Mouse (Mus musculus) layer of hippocampus, adult 8-10 months (tissue): ENCODE measurements around the gene Pcdh7. TPM values are rescaled to one million over a fixed set of nuclear protein-coding genes. Genes with fewer than 3 reads are reported as not detected.

Experiments
- DNase-seq, 2 experiments: peaks; one replicate each; pipeline ENCODE4 v3.0.0; 2022; ENCODE audit warnings: low spot score in 2 of 2
- total RNA-seq, 4 experiments: library from RNA; stranded (reverse); gene quantifications; 2 replicates each; pipeline ENCODE4 v1.2.4; 2022

Pcdh7 gene
- total RNA-seq, 4 experiments from 2014 or later, result 67.4 to 71.7 (median 69.7) TPM

- peak in 1 of 2 experiments; percentile 8 for DNase-seq
These were observed 181.3 kb downstream of the Pcdh7 start for GRCm38 (mm10) chr5:57899018-57899614.

GRCm38 (mm10) chr5:57907218-57907617 lies 189.5 kb downstream of the Pcdh7 start:
- no peak for DNase-seq

GRCm38 (mm10) chr5:57921140-57921539 lies 203.4 kb downstream of the Pcdh7 start:
- no peak for DNase-seq

DNA sequence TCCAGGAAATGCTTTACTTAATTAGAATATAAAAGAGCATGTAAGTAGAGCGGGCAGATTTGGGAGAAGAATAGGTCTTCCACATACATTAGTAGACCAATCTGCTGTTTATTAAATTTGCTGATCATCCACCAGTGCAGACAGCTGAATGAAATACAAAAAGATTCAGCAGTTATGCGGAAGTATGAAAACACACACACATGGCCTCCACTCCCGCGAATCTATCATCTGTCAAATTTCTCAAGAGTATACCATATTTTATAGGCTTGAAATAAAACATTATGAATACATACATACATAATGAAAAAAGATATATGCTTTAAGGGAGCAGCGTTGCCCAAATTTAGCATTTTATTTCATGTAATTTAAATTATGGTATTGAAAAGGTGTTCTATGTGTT lies 213.6 kb downstream of the Pcdh7 start:
- DNase-seq, result no peak

- DNase-seq, result no peak
These were observed 214.0 kb downstream of the Pcdh7 start for GRCm38 (mm10) chr5:57931738-57932137.

- DNase-seq, result no peak
These were observed 216.9 kb downstream of the Pcdh7 start for GRCm38 (mm10) chr5:57934666-57935065.

DNA sequence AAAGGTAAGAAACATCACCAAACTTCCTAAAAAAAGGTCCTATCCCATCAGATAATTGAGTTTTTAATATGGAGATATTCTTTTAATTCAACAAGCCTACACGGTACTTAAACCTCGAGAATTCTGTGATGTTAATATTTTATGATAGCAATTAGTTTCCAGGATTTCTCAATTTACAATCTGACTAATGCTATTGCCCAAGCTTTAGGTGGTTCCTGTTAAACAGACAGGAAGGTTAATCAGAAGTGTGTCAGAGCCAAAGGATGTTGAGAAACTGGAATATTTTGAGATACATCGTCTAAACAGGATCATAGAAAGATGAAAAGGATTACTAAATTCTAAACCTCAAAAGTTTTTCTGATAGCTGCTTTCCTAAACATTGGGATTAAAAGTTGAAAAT lies 222.7 kb downstream of the Pcdh7 start:
- no peak for DNase-seq

- DNase-seq, result no peak
These were observed 225.4 kb downstream of the Pcdh7 start for GRCm38 (mm10) chr5:57943176-57943575.

GRCm38 (mm10) chr5:57943611-57944010 lies 225.8 kb downstream of the Pcdh7 start:
- DNase-seq, result no peak

DNA sequence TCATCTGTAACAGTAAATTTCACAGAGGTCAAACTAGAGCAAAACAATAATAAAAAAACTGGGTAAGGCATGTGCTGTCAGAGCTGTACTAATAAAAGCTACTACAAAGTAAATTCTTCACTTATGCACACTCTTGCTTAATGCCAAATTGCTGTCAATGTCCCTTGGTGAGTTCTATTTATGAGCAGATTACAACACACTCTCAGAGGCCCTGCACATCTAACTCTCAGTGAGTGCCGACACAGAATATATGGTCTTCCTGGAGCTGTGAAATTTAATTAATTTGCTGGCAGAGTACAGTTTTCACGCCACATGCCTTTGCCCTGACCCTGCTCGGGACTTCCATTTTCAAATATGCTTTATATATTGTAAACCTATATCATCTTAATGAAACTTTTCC lies 227.7 kb downstream of the Pcdh7 start:
- no peak for DNase-seq

DNA sequence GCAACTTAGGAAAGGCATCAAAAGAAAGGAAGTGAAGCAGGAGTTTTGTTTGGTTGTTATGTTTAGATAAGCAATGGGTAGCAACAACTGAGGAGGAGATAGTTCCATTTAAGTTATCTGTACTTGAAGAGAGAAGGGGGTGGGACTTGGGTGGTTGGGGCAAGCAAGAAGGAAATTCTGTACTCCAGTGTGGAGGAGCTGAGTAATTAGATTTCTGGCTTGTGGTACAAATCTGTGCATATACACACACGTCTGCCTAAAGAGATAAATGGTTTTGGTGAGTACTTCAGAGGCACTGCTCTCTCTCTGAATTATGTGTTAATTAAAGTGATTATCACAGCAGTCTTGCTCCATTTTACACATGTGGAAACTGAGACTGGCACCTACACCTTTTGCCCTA lies 241.6 kb downstream of the Pcdh7 start:
- no peak for DNase-seq

DNA sequence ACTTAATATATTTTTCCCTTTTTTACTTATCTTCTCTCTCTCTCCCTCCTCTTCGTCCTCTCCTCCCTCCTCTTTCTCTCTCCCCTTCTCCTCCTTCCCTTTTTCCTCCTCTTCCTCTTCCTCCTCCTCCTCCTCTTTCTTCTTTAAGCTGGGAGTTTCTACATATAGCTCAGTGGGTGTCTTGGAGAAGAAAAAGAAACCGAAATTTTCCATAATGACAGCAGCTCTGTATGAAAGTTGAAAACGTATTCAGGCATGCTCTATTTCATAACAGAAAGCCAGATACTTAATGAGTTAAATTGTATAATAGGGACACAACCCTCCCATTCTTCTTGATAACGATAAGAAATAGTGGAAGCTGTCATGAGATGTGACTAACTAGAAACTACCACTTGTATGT lies 246.0 kb downstream of the Pcdh7 start:
- no peak for DNase-seq

DNA sequence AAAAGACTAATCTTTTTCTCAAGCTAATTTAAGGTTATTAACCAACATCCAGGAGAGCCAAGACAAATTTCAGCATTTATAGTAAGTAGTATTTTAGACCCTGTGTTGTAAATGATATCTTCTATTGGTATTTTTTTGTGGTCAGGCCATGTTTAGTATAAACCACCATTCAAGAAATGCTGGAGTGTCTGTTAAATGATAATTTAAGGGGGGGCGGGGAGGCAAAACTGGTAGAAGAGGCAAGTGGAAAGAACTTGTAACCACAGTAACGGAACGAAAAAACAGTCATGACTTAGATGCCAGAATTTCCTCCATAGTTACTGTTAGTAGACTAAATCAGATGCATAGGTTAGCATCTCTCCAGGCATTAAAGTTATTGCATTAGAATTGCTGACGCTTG lies 246.4 kb downstream of the Pcdh7 start:
- no peak for DNase-seq

GRCm38 (mm10) chr5:57993584-57993983 lies 275.8 kb downstream of the Pcdh7 start:
- DNase-seq, result no peak

GRCm38 (mm10) chr5:58021331-58021730 lies 303.6 kb downstream of the Pcdh7 start:
- DNase-seq, result no peak

DNA sequence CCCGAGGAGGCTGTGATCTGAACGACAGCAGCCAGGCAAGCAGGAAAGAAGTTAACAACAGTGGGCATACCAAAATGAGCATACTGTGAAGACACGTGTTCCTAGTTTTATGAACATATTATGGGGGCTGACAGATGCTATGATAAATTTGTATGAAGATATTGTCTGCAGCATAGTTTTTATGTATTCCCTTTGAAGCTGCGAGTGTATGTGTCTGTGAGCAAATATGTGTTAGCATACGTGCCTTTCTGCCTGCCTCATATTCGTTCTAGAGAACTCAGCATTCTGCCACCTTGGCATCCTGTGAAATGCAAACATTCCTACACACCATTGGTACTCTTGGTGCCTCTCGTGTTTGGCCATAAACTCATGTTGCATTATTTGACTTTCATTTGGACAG lies 307.4 kb downstream of the Pcdh7 start:
- DNase-seq, result no peak

GRCm38 (mm10) chr5:58025759-58026158 lies 308.0 kb downstream of the Pcdh7 start:
- no peak for DNase-seq

GRCm38 (mm10) chr5:58039875-58040274 lies 322.1 kb downstream of the Pcdh7 start:
- no peak for DNase-seq

DNA sequence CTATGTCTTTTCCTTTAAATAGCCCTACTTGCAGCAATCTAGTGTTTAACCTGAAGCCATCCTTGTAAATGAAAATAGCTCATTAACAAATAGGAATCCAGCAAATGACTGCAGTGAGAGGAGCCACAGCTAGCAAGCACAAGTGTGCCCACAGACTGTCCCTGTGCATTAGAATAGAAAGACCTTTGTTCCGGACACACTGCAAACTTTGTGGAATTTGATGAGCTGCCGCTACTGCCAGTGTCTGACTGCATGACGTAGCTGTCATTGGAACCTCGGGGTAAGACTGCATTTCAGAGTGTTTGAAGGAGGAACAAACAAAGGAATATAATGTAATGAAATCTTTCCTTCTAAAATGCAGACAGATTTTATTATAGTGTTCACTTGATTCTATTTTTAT lies 326.4 kb downstream of the Pcdh7 start:
- no peak for DNase-seq

GRCm38 (mm10) chr5:58081054-58081453 lies 363.3 kb downstream of the Pcdh7 start:
- peak; percentile 67 to 70 for DNase-seq

GRCm38 (mm10) chr5:58082230-58082629 lies 364.5 kb downstream of the Pcdh7 start:
- DNase-seq, result no peak

- DNase-seq, result no peak
These were observed 365.3 kb downstream of the Pcdh7 start for GRCm38 (mm10) chr5:58083056-58083455.

GRCm38 (mm10) chr5:58083972-58084371 lies 366.2 kb downstream of the Pcdh7 start:
- no peak for DNase-seq
